Mouse (Mus musculus) mesoderm, embryonic 11.5 days (tissue): ENCODE measurements around the gene Ube2c.

Source experiments
- DNase-seq: peaks from one replicate; pipeline ENCODE4 v3.0.0-alpha.2; 2012; ENCODE audit warnings: low read depth, low spot score

Gene Ube2c

DNA sequence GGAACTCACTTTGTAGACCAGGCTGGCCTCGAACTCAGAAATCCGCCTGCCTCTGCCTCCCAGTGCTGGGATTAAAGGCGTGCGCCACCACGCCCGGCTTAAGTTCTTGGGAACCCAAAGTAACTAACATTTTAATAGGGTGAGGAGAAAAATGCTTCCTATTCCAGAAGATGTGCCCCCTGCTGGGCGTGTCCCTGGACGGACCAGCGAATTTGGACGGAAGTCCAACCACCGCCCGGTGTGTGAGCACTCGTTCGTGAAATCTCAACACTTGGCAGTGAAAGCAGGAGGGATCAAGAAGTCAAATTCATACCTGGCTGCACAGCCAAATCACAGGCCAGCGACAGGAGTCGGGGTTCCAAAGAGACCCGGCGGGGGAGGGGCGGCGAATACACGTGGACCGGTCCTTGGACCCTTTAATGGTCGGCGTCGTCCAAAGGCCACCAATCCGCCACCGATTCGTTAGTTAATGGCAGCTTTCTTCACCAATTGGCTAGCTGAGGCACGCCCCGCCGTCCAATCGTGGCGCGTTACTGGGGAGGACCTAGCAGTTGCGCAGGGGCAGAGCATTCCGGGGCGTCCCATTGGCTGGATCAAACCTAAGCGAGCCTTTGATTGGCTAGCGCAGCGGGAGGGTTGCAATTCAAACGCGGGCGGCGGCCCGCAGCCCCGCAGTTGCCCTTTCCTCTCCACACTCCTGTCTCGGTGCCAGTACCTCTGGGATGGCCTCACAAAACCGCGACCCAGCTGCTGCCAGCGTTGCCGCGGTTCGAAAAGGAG lies at the start of gene Ube2c:
Ube2c (plus strand) TSS at position 641 of the 780 bp plus-strand sequence.
- peak; percentile 98 for DNase-seq

DNA sequence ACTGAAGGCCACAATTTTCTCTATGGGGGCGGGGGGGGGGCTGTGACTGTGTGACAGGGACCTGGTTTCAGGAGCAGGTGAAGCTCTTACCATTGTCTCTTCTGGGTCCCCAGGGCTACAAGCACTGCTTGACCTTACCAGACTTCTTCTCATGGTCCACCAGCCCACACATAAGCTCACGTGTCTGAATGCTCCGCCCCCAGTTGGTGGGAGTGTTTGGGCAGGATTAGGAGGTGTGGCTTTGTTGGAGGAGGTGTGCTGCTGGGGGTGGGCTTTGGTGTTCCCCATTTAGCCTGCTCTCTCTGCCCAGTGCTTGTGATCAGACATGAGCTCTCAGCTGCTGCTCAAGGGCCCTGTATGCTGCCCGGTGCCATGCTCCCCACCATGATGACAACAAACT lies 46.4 kb upstream of the Ube2c start:
- no peak for DNase-seq

DNA sequence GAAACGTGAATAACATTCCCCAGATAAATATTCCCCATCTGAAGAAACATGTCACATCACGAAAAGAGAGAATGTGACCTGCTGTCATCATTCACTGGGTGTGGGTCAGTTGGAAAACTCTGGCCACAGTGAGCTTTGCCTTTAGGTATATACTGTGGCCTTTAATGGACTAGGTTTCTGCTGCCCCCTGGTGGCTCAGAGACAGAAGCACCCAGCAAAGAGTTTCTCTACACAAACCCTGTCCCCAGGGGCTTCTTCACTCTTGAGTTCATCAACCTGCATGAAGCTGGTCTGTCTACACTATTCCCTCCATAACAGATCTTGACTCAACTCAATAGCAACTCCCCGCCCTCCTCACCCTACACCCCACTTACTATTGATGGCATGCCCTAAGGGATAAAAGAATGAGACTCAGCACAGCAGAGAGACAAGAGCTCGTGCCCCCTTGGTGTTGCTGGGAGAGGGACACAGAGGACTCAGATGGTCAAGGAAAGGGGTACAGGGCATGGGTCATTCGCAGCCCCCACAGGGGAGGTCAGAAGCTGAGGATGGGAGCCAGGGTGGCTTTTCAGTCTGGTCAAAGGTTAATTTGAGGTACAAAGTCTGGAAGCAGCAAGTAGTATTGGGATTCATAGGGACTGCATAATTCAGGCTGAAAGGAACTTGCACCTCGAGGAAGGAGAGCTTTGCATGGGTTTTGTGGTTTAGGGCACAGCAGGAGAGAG lies 43.6 kb upstream of the Ube2c start:
- DNase-seq, result peak; percentile 80

DNA sequence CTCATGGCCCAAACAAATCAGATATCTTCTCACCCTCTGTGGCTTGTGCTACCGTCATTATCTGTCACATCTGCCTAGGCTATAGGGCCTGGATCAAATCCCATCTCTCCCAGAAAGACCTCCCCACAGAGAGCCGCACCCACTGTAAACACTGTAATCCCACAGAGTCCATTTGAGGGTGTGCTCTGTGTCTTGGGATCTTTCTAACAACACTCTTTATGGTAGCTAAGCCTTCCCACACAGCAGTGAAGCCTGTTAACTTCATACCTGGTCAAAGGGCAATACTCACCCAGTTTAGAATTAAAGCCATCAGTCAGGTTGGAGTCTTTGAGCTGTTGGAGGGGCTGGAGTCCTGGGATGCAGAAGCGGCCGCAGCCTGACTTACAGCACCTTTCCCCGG lies 38.0 kb upstream of the Ube2c start:
- DNase-seq, result no peak

DNA sequence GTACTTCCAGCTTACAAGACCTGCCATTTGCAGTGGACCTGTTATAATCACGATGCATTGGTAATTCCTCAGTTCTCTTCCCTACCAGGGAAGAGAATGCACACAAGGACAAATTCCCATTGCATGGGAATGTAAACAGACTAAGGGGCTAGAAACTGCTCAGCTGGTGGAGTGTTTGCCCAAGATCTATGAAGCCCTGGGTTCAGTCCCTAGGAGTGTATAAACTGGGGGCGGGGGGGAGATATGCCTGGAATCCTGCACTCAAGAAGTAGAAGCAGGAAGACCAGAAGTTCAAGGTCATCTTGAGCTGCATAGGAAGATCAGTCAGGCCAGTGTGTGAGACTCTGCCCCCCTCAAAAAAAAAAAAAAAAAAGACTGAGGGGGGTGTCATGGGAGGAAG lies 36.4 kb upstream of the Ube2c start:
- DNase-seq, result no peak

DNA sequence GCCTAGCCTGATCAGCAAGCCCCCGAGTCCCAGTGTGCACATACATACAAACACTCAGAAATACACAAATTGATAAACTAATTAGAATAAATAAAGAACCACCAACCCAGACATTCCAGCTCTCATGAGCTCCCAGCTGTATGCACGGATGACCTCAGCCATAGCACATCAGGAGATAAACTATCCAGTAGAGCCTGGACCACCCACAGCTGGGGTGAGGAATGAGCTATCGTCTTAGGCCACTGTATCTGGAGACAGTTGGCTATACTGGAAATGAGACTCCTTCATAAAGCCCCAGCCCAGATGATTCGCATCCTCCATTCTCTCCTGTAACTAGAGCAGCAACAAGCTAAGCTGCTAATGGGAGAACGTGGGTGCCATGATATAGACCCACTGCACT lies 34.9 kb upstream of the Ube2c start:
- DNase-seq, result no peak

DNA sequence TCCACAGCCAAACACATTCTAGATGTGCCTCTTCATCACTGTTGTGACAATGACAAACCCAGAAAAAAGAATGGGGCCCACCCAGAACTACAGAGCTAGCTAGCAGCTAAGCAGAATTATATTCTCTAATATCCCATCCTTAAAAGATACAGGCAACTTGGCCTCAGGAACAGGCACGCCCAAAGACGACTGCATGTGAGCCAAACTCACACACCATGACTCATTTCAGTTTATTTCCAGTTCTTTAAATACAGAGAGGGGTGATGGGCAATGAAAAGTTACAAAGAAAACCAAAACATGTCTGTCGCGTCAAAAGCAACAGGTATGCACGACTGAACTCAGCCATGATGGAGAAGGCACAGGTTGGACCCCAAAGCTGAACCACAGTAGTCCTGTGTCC lies 34.3 kb upstream of the Ube2c start:
- DNase-seq, result no peak

DNA sequence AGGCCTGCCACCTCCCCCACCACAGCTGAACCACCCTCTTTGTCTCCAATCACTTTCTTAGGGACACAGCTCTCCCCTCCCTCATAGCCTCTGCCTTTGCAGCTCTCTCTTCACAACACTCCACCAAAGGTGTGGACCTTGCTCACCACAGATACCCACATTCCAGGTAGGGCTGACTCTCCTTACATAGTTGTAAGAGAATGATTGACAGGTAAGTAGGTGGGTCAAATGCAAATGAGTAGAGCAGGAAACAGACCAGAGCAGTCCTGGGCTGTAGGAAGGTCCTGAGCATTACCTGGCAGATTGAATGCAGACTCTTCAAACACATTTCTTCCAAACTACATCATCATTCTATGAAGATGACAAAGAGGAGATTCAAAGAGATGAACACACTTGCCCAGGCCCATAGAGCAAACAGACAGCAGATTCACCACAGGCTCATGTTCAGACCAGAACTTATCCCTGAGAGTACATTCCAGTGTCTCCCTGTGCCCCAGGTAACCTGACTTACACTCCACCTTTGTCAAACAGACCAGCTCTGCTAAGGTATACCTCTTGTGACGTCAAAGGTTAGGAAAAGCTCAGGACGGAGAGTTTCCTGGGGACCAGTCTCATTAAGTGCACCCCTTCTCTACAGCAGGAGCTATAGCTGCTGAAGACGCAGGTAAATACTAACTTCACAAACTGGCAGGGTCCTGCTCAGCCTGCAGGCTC lies 32.2 kb upstream of the Ube2c start:
- no peak for DNase-seq

DNA sequence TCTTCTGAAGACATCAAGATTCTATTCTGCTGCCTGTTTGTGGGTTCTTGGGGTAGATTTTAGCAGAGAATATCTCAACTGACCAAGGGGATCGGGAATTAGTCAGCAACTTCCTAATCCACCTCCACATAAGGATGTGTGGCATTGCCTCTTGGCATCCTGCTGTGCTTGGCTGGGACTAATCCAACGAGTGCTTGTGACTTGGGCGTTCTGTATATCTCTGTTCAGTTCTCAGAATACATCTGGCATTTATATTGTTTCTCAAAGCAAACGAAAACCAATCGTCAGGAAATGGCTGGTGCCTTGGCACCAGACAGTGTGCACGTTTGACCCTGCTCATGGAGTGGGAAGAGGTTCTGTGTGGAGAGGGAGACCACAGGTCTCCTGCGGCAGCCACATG lies 29.8 kb upstream of the Ube2c start:
- DNase-seq, result no peak

DNA sequence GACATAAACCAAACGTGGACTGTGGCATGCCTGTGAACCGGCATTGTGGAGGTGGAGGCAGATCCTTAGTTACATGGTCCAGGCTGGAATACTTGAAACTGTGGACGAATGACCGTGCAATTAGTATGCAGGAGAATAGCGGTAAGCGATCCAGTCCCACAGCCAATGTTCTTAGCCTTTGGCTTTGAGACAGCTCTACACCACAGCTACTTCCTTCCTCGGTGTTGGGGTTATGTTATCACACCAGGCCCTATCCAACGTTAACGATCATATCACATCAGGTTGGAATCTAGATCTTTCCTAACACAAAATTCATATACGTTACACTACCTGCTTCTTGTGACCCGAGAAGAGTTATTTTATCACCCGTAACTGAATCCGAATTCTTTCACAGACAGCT lies 24.7 kb upstream of the Ube2c start:
- no peak for DNase-seq

DNA sequence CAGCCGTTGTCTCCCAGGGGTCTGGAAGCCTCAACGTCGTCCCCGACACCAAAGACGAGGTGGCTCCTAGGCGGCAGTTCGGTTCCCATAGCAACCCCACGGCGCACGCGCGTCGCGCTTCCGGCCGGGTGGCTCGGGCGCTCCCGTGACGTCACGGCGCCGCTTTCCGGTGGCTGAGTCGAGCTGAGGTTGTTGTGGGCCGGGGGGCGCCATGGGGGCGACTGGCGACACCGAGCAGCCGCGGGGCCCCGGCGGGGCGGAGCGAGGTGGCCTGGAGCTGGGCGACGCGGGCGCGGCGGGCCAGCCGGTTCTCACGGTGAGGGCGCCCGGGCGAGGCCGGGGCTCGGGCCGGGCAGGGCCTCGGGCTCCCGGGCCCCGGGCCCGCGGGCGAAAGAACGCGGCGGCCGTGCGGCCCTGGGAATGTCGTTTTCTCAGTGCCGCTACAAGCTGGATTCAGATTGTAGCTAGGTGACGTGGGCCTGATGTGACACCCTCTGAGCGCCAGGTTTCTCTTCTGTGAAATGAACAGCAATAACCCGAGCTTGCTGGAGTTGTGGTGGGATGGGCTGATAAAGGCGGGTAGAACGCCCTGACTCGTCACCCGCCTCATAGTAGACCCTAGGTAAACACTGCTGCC lies 23.7 kb upstream of the Ube2c start, which contains the start of the genes Wfdc3 and Dnttip1:
Wfdc3 (minus strand) TSS at position 89 of the 637 bp plus-strand sequence.
Dnttip1 (plus strand) TSS at position 141 of the 637 bp plus-strand sequence.
- peak; percentile 95 for DNase-seq

DNA sequence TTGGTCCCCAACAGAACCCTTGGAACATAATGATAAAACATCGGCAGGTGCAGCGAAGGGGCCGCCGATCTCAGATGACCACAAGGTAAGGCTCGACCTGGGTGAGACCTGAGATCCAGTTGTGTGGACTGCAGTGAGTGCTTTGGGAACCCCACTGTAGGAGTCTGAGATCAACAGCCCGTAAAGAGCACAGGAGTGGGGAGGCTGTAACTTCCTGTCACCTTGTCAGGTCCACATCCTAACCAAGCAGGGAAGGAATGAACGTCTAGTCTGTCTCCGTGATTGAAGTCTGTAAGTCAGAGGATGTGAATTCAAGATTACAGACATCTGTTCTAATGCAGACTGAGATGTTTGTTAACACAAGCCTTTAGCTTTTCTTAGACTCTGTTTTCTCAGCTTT lies 23.0 kb upstream of the Ube2c start:
- no peak for DNase-seq

DNA sequence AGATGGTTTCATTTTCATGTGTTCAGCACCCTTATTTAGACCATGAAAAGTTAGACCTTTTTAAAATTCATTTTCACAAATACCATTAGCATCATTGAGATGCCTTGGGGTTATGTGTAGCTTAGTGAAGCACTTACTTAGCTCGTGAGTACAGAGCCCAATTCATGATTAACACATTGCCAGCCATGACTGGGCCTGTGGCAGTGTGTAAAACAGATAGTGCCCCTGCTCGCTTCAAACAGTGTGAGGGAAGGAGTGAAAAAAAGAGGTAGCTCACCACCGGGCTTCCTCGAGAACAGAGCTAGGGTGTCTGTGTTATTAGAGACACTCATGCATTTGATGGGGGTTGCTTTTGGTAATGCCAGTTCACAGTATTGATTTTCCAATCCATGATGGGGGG lies 21.5 kb upstream of the Ube2c start:
- no peak for DNase-seq

DNA sequence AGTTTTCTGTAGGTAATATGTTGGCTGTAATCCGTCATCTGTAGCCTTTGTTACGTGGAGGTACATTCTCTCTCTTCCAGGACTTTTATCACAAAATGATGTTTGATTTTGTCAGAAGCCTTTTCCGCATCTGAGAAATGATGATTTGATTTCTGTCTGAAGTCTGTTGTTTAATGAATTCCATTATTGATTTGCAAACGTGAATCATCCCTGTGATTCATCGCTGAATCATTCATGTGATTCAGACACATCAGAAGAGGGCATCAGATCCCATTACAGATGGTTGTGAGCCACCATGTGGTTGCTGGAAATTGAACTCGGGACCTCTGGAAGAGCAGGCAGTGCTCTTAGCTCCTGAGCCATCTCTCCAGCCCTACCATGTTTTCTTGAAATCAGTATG lies 20.7 kb upstream of the Ube2c start:
- no peak for DNase-seq

DNA sequence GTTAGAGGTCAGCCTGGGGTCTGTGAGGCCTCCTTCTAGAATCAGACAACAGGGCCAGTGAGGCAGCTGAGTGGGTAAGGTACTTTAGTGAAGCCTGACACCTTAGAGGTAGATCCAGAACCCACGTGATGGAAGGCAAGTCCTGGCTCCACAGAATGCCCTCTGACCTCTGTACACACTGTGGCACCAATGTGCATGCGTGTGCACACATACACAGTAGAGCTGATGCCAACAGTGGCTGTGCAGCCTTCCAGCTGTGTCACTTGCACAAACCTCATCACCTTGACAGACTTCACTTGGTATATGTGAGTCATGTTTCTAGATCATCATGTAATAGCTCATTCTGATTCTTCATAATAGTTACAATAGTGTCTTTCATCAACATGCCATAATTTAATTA lies 17.2 kb upstream of the Ube2c start:
- no peak for DNase-seq

DNA sequence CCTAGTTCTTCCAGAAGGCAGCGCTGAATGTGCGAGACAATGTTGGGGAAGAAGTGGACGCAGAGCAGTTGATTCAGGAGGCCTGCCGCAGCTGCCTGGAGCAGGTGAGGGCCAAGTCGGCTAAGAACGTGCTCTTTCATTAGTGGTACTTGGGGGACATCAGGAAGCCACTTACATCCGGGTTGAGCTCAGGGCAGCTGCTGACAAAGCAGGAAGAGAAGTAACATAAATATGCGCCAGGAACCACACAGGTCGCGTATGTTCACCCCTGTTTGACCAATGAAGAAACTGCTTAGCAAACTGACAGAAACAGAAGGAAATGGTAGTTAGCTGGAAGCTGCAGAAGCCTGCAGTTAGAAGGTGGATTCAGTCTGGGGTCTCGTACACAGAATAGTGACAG lies 15.6 kb upstream of the Ube2c start:
- DNase-seq, result no peak

DNA sequence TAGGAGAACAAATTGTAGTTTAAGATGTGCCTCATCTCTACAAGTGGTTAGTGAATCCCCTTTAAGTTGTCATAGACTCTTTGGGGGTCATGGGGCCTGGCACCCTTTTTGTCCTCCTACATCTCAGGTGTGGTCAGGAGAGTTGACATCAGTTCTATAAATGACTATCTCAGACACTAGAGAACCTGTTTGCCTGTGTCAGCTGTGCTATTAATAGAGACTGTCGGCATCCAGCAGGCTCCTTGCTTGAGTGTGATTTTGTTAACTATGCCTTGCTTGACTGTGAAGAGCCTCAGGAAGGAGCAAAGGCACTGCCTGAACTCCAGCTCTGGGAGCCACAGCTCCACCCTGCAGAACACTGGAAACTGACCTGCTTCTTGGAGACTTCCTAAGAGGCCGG lies 14.9 kb upstream of the Ube2c start:
- no peak for DNase-seq

DNA sequence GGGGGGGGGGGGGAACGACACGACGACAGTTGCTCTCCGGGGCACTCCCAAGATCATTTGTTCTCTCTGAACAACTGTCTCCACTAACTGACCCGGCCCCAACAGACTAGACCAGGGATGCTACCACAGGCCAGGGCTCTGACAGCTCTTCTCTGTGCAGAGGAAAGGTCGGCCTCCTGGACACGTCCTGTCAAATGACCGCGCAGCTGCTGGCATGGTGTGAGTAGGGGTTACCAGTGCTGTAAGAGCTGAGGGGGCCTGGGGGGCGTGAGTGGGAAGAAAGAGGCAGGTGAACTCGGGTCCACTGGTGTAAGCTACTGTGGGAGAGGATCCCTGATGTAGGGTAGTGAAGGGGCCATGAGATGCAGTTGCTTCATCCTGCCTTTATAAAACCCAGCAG lies 11.9 kb upstream of the Ube2c start:
- DNase-seq, result no peak

DNA sequence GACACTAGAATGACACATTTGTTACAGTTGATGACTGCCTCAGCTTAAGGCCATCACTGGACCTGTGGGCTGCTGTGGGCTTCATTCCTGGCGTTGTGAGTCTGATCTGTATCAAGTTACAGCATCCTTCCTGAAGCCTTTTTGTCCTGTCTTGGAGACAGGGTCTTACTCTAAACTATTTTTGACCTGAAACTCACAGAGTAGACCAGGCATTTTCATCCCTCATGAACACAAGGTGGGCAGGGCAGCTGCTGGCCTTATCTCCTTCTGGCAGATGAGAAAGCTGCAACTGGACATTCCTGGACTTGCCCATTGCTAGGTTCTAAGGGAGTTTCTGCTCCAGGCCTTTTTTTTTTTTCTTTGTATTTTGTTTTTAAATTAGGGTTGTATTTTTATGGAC lies 11.0 kb upstream of the Ube2c start:
- no peak for DNase-seq

DNA sequence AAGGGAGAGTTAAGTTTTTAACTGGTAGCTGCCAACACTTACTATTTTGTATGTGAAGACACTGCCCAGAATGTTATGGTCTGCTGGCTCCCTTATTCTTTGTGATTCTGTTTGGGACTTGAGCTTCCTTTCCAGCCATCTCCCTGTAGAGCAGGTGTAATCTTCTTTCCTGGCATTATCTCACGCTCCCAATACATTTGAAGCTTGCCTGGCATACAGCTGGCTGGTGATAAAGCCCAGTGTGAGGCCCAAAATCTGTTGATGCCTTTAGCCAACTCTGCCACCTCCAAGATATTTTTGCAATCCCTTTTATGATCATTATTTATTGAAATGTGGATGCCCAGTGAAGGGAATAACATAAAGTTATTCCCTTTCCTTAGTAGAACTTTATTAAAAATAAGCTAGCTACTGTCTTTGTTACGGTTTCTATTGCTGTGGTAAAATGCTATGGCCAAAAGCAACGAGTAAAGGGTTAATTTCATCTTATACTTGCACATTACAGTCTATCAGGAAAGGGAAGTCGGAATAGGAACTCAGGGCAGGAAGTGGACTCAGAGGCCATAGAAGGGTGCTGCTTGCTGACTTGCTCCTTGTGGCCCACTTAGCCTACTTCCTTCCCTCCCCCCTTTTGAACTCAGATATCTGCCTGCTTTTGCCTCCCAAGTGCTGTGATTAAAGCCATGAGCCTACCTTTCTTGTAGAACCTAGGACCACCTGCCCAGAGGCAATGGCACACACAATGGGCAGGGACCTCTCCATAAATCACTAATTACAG lies 9.5 kb upstream of the Ube2c start:
- DNase-seq, result no peak

DNA sequence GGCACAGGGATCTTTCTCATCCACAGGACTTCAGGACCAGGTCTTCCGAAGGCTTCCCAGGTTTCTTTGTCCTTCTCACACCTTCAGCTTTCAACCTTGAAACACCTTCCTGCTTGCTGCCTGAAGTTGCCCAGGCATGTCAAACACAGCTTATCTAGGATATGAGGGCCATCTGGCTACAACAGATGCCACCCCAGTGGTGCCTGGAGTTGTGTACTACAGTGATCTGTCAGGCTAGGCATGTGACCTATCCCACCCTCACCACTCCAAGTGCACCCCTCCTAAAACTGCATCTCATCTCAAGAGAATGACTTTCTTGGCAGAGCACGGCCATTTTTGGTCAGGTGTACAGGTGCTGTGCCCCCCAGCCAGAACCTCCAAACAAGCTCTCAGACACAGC lies 8.2 kb upstream of the Ube2c start:
- no peak for DNase-seq
